Mouse (Mus musculus) neural tube, embryonic 13.5 days (tissue): Measurements from ENCODE around the gene Calm5. TPM values are rescaled to one million over a fixed set of nuclear protein-coding genes. Genes with fewer than 3 reads are reported as not detected.
A peak's percentile ranks its signal among the peaks of the same experiment; 100 is the strongest.

Experiments
- ATAC-seq: fragments of 200-750 bp; cut with Nextera tagmentation; 2 replicates; pipeline ENCODE4 v1.8.0; 2017; ENCODE audit warnings: low read depth, mild to moderate bottlenecking, moderate TSS enrichment, moderate library complexity
- H3K27ac ChIP-seq: fragments of 300-500 bp; sonication (generic); replicated peaks from 2 replicates; pipeline ENCODE4 v1.5.1; 2015; ENCODE audit warnings: moderate library complexity, mild to moderate bottlenecking, inconsistent platforms
- H3K27me3 ChIP-seq: fragments of 300-500 bp; sonication (generic); 2 replicates; pipeline ENCODE4 v1.6.1; 2015; ENCODE audit warnings: mild to moderate bottlenecking, inconsistent platforms
- H3K36me3 ChIP-seq: fragments of 300-500 bp; sonication (generic); 2 replicates; pipeline ENCODE4 v1.6.1; 2015; ENCODE audit warnings: mild to moderate bottlenecking, inconsistent platforms
- H3K4me1 ChIP-seq: fragments of 300-500 bp; sonication (generic); replicated peaks from 2 replicates; pipeline ENCODE4 v1.6.1; 2015; ENCODE audit warnings: inconsistent platforms
- H3K4me2 ChIP-seq: fragments of 300-500 bp; sonication (generic); 2 replicates; pipeline ENCODE4 v1.6.1; 2015; ENCODE audit warnings: inconsistent platforms, mild to moderate bottlenecking, moderate library complexity
- H3K4me3 ChIP-seq: fragments of 300-500 bp; sonication (generic); 2 replicates; pipeline ENCODE4 v1.5.1; 2015; ENCODE audit warnings: mild to moderate bottlenecking, inconsistent platforms
- H3K9ac ChIP-seq: fragments of 300-500 bp; sonication (generic); 2 replicates; pipeline ENCODE4 v1.6.1; 2015; ENCODE audit warnings: moderate library complexity, mild to moderate bottlenecking, inconsistent platforms
- H3K9me3 ChIP-seq: fragments of 300-500 bp; sonication (generic); 2 replicates; pipeline ENCODE4 v1.6.1; 2016; ENCODE audit warnings: inconsistent platforms
- WGBS: fragments of 180-500 bp; shearing (Covaris S2); methylation state at CpG from one replicate; pipeline ENCODE4 v1.1.7; 2015; 5-methylcytosine and 5-hydroxymethylcytosine counted together
- polyA plus RNA-seq: library from polyadenylated mRNA; unstranded; fragments of >200 nt; fragmentation: Nextera tagmentation; extraction: Ambion mirVana; gene quantifications from 2 replicates; pipeline ENCODE4 v1.2.1, GENCODE M21; 2015

The Calm5 gene
- polyA plus RNA-seq, 1 experiment from 2014 or later = not detected

GRCm38 (mm10) chr13:3869901-3870300, 15.9 kb downstream of the Calm5 start:
- no peak for ATAC-seq
- H3K4me2 ChIP-seq = no peak overlapping the region
- H3K27ac ChIP-seq = no peak overlapping the region
- no peaks in the 10 kb centered on the region for H3K27me3 ChIP-seq
- H3K4me3 ChIP-seq = no peak overlapping the region
- no peak overlapping the region for H3K9ac ChIP-seq
- H3K4me1 ChIP-seq = no peaks in the 10 kb centered on the region
- H3K36me3 ChIP-seq = no peaks in the 10 kb centered on the region
- no peaks in the 10 kb centered on the region for H3K9me3 ChIP-seq

- Histone ChIP-seq H3K9ac (no peak overlapping the region), H3K9me3 (no peaks in the 10 kb centered on the region), H3K27me3 (no peaks in the 10 kb centered on the region), H3K4me1 (no peaks in the 10 kb centered on the region), H3K27ac (no peak overlapping the region), H3K36me3 (no peaks in the 10 kb centered on the region), H3K4me2 (no peak overlapping the region), H3K4me3 (no peak overlapping the region)
- WGBS = 91% methylated on average over 4 of the region's 4 CpGs
- ATAC-seq = no peak
Observed at GRCm38 (mm10) chr13:3872832-3873231, 18.9 kb downstream of the Calm5 start.

GRCm38 (mm10) chr13:3876448-3876847, 22.5 kb downstream of the Calm5 start:
- Histone ChIP-seq H3K27ac (no peak overlapping the region), H3K9ac (no peak overlapping the region), H3K27me3 (no peaks in the 10 kb centered on the region), H3K9me3 (no peaks in the 10 kb centered on the region), H3K4me1 (no peaks in the 10 kb centered on the region), H3K36me3 (no peaks in the 10 kb centered on the region), H3K4me3 (no peak overlapping the region), H3K4me2 (no peak overlapping the region)
- no peak for ATAC-seq
- 76% methylated on average over 6 of the region's 6 CpGs for WGBS

GRCm38 (mm10) chr13:3877185-3877584, 23.2 kb downstream of the Calm5 start:
- Histone ChIP-seq H3K36me3 (peaks cover 3% of the 10 kb centered on the region; the same call in 1 of the 2 replicates), H3K9ac (no peak overlapping the region), H3K27me3 (no peaks in the 10 kb centered on the region), H3K4me3 (no peak overlapping the region), H3K4me1 (no peaks in the 10 kb centered on the region), H3K27ac (no peak overlapping the region), H3K4me2 (no peak overlapping the region), H3K9me3 (no peaks in the 10 kb centered on the region)
- 79% methylated on average over 6 of the region's 6 CpGs for WGBS
- ATAC-seq = no peak

- Histone ChIP-seq H3K9me3 (no peaks in the 10 kb centered on the region), H3K4me1 (no peaks in the 10 kb centered on the region), H3K27ac (no peak overlapping the region), H3K4me3 (no peak overlapping the region), H3K36me3 (peaks cover 4% of the 10 kb centered on the region; the same call in 1 of the 2 replicates), H3K4me2 (no peak overlapping the region), H3K9ac (no peak overlapping the region), H3K27me3 (no peaks in the 10 kb centered on the region)
- ATAC-seq = no peak
- WGBS = 70% methylated on average over 4 of the region's 4 CpGs
Observed at GRCm38 (mm10) chr13:3877679-3878220, 23.8 kb downstream of the Calm5 start.

DNA sequence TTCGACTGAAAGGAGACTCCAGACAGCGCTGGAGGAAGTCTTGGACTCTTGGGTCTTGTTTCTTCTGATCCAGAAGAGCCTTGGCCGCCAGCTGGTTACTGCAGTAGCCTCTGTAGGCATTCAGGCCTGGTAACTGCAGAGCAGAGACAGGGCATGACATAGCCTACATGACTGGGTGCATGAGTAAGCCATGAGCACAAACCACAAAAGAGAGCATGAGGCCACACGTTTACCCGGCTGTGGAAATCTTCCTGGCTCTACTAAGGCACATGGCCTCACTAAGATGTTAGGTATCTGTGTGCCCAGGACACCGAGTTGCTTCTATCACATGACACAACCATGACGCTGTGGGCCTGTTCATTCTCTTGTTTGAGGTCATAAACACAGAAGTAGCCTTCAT, 32.7 kb downstream of the Calm5 start:
- peaks cover 53% of the 10 kb centered on the region for H3K36me3 ChIP-seq
- no peaks in the 10 kb centered on the region for H3K27me3 ChIP-seq
- no peak for ATAC-seq
- no peak overlapping the region for H3K9ac ChIP-seq
- H3K27ac ChIP-seq = no peak overlapping the region
- 91% methylated on average over 7 of the region's 7 CpGs for WGBS
- H3K4me2 ChIP-seq = no peak overlapping the region
- H3K4me3 ChIP-seq = no peak overlapping the region
- no peaks in the 10 kb centered on the region for H3K4me1 ChIP-seq
- H3K9me3 ChIP-seq = no peaks in the 10 kb centered on the region

GRCm38 (mm10) chr13:3889111-3889510, 35.1 kb downstream of the Calm5 start:
- no peak overlapping the region for H3K9ac ChIP-seq
- no peak overlapping the region for H3K27ac ChIP-seq
- H3K9me3 ChIP-seq = no peaks in the 10 kb centered on the region
- no peak overlapping the region for H3K4me2 ChIP-seq
- WGBS = 94% methylated on average over 3 of the region's 3 CpGs
- H3K36me3 ChIP-seq = peaks cover 42% of the 10 kb centered on the region
- H3K4me1 ChIP-seq = 0 out of 2 replicates have a peak, but pooled peaks cover 5% of the 10 kb centered on the region
- H3K27me3 ChIP-seq = no peaks in the 10 kb centered on the region
- H3K4me3 ChIP-seq = no peak overlapping the region
- no peak for ATAC-seq

- no peak overlapping the region for H3K4me3 ChIP-seq
- H3K27ac ChIP-seq = no peak overlapping the region
- peaks cover 34% of the 10 kb centered on the region for H3K36me3 ChIP-seq
- H3K9me3 ChIP-seq = no peaks in the 10 kb centered on the region
- ATAC-seq = no peak
- 0 out of 2 replicates have a peak, but pooled peaks cover 5% of the 10 kb centered on the region for H3K4me1 ChIP-seq
- no peak overlapping the region for H3K4me2 ChIP-seq
- H3K27me3 ChIP-seq = no peaks in the 10 kb centered on the region
- H3K9ac ChIP-seq = no peak overlapping the region
- 23% methylated on average over 8 of the region's 8 CpGs for WGBS
Observed at GRCm38 (mm10) chr13:3890061-3890460, 36.1 kb downstream of the Calm5 start.

- H3K27me3 ChIP-seq = no peaks in the 10 kb centered on the region
- ATAC-seq = no peak
- H3K36me3 ChIP-seq = peaks cover 21% of the 10 kb centered on the region
- WGBS = 41% methylated on average over 8 of the region's 8 CpGs
- peak overlapping the region; percentile 49 for H3K4me3 ChIP-seq
- no peaks in the 10 kb centered on the region for H3K9me3 ChIP-seq
- no peak overlapping the region for H3K27ac ChIP-seq
- H3K4me1 ChIP-seq = 0 out of 2 replicates have a peak, but pooled peaks cover 5% of the 10 kb centered on the region
- peak overlapping the region; percentile 69 for H3K4me2 ChIP-seq
- no peak overlapping the region for H3K9ac ChIP-seq
Observed at GRCm38 (mm10) chr13:3891479-3892087, 37.6 kb downstream of the Calm5 start.

GRCm38 (mm10) chr13:3892601-3893000, 38.6 kb downstream of the Calm5 start:
- H3K4me1 ChIP-seq = 0 out of 2 replicates have a peak, but pooled peaks cover 5% of the 10 kb centered on the region
- peak overlapping the region; percentile 49 for H3K4me3 ChIP-seq
- WGBS = 25% methylated on average over 7 of the region's 7 CpGs
- H3K36me3 ChIP-seq = peaks cover 10% of the 10 kb centered on the region; the same call in 1 of the 2 replicates
- H3K9me3 ChIP-seq = no peaks in the 10 kb centered on the region
- H3K9ac ChIP-seq = peak overlapping the region; percentile 70; the same call in 1 of the 2 replicates
- no peaks in the 10 kb centered on the region for H3K27me3 ChIP-seq
- no peak for ATAC-seq
- H3K27ac ChIP-seq = no peak overlapping the region
- peak overlapping the region; percentile 69 for H3K4me2 ChIP-seq

- Histone ChIP-seq H3K4me1 (0 out of 2 replicates have a peak, but pooled peaks cover 5% of the 10 kb centered on the region), H3K9me3 (no peaks in the 10 kb centered on the region), H3K9ac (peak overlapping the region; percentile 70), H3K4me3 (peak overlapping the region; percentile 49), H3K27ac (no peak overlapping the region), H3K36me3 (peaks cover 4% of the 10 kb centered on the region; the same call in 1 of the 2 replicates), H3K27me3 (no peaks in the 10 kb centered on the region), H3K4me2 (peak overlapping the region; percentile 69)
- WGBS = under 1% methylated on average over 35 of the region's 35 CpGs
- peak; percentile 99 for ATAC-seq
Observed at GRCm38 (mm10) chr13:3893126-3893734, 39.3 kb downstream of the Calm5 start.

GRCm38 (mm10) chr13:3894549-3894948, 40.6 kb downstream of the Calm5 start:
- Histone ChIP-seq H3K9me3 (no peaks in the 10 kb centered on the region), H3K9ac (no peak overlapping the region), H3K4me3 (no peak overlapping the region), H3K4me1 (0 out of 2 replicates have a peak, but pooled peaks cover 5% of the 10 kb centered on the region), H3K27ac (no peak overlapping the region), H3K4me2 (no peak overlapping the region), H3K27me3 (no peaks in the 10 kb centered on the region), H3K36me3 (no peaks in the 10 kb centered on the region)
- WGBS = 77% methylated on average over 8 of the region's 8 CpGs
- no peak for ATAC-seq
